Mouse (Mus musculus): Measurements from ENCODE around the gene Fxyd5.

Fxyd5 gene

GRCm38 (mm10) chr7:31040281-31041022 lies 1.8 kb downstream of the Fxyd5 start:
- no peak for DNase-seq (ENCODE audit: low spot score)

GRCm38 (mm10) chr7:31039011-31039410 lies 3.3 kb downstream of the Fxyd5 start:
- no peak for DNase-seq (ENCODE audit: low spot score)

GRCm38 (mm10) chr7:31037675-31038074 lies 4.6 kb downstream of the Fxyd5 start:
- no peak for DNase-seq (ENCODE audit: low spot score)

- no peak for DNase-seq (ENCODE audit: low spot score)
Observed at GRCm38 (mm10) chr7:31036917-31037316, 5.4 kb downstream of the Fxyd5 start.

GRCm38 (mm10) chr7:31035291-31035690 lies 7.0 kb downstream of the Fxyd5 start:
- no peak for DNase-seq (ENCODE audit: low spot score)

GRCm38 (mm10) chr7:31034789-31035188 lies 7.5 kb downstream of the Fxyd5 start:
- no peak for DNase-seq (ENCODE audit: low spot score)

- DNase-seq (ENCODE audit: low spot score), result no peak
Observed at GRCm38 (mm10) chr7:31033409-31034165, 8.7 kb downstream of the Fxyd5 start.

GRCm38 (mm10) chr7:31031731-31032130 lies 10.6 kb downstream of the Fxyd5 start:
- no peak for DNase-seq (ENCODE audit: low spot score)

- DNase-seq (ENCODE audit: low spot score), result no peak
Observed at GRCm38 (mm10) chr7:31030717-31031116, 11.6 kb downstream of the Fxyd5 start.

- DNase-seq (ENCODE audit: low spot score), result no peak
Observed at GRCm38 (mm10) chr7:31028609-31029008, 13.7 kb downstream of the Fxyd5 start.

GRCm38 (mm10) chr7:31017104-31017901 lies 25.0 kb downstream of the Fxyd5 start:
- DNase-seq (ENCODE audit: low spot score), result no peak

GRCm38 (mm10) chr7:31012971-31013370 lies 29.3 kb downstream of the Fxyd5 start:
- peak; percentile 66 for DNase-seq (ENCODE audit: low spot score)

GRCm38 (mm10) chr7:31008889-31009288 lies 33.4 kb downstream of the Fxyd5 start:
- no peak for DNase-seq (ENCODE audit: low spot score)

- DNase-seq (ENCODE audit: low spot score), result no peak
Observed at GRCm38 (mm10) chr7:31008175-31008574, 34.1 kb downstream of the Fxyd5 start.

- DNase-seq (ENCODE audit: low spot score), result no peak
Observed at GRCm38 (mm10) chr7:31007775-31008174, 34.5 kb downstream of the Fxyd5 start.

GRCm38 (mm10) chr7:31002650-31003049 lies 39.6 kb downstream of the Fxyd5 start:
- DNase-seq (ENCODE audit: low spot score), result no peak

GRCm38 (mm10) chr7:31000505-31001020 lies 41.7 kb downstream of the Fxyd5 start:
- DNase-seq (ENCODE audit: low spot score), result peak; percentile 39

- DNase-seq (ENCODE audit: low spot score), result no peak
Observed at GRCm38 (mm10) chr7:30996491-30996890, 45.8 kb downstream of the Fxyd5 start.

- DNase-seq (ENCODE audit: low spot score), result no peak
Observed at GRCm38 (mm10) chr7:30993986-30994385, 48.3 kb downstream of the Fxyd5 start.

- DNase-seq (ENCODE audit: low spot score), result no peak
Observed at GRCm38 (mm10) chr7:30992148-30992547, 50.1 kb downstream of the Fxyd5 start.

- DNase-seq (ENCODE audit: low spot score), result no peak
Observed at GRCm38 (mm10) chr7:30988519-30989162, 53.6 kb downstream of the Fxyd5 start.

GRCm38 (mm10) chr7:30985357-30985756 lies 56.9 kb downstream of the Fxyd5 start:
- DNase-seq (ENCODE audit: low spot score), result no peak
